Mouse (Mus musculus) ES-E14 (cell line): ENCODE measurements at regions not wholly inside any gene's neighbourhood (a gene's known extent, or its start where the extent isn't known, plus 50 kb on each side); places are given as distances from the start of the nearest gene placed in this dataset.

Source experiments
- DNase-seq: peaks from one replicate; pipeline ENCODE4 v3.0.0-alpha.2; 2013; ENCODE audit warnings: low read depth, low spot score
- H3K27ac ChIP-seq: 2 replicates; pipeline ENCODE4 v1.5.1; 2012; ENCODE audit warnings: low read depth, mild to moderate bottlenecking, low read length, moderate library complexity, mixed read lengths; ENCODE audit not compliant: poor library complexity, insufficient read depth, severe bottlenecking
- H3K36me3 ChIP-seq: 2 replicates; pipeline ENCODE4 v1.6.1; 2012; ENCODE audit warnings: mild to moderate bottlenecking, low read length, moderate library complexity, mixed read lengths; ENCODE audit not compliant: control insufficient read depth, poor library complexity, insufficient read depth, severe bottlenecking
- H3K4me1 ChIP-seq, 2 experiments: fragments of 150-350 bp in 1 of 2; sonication (generic) in 1 of 2; 2 replicates each; pipeline ENCODE4 v1.6.1; 2012; ENCODE audit warnings: low read length in 2 of 2, mild to moderate bottlenecking in 1 of 2, mixed read lengths in 1 of 2; ENCODE audit not compliant: control insufficient read depth in 2 of 2, insufficient read depth in 2 of 2, poor library complexity in 1 of 2
- H3K4me3 ChIP-seq, 2 experiments: fragments of 150-350 bp in 1 of 2; sonication (generic) in 1 of 2; 2 replicates each; pipeline ENCODE4 v1.5.1; 2012; ENCODE audit warnings: low read length in 2 of 2, low read depth in 1 of 2, mild to moderate bottlenecking in 1 of 2, mixed read lengths in 1 of 2; ENCODE audit not compliant: insufficient read depth in 1 of 2, poor library complexity in 1 of 2, severe bottlenecking in 1 of 2
- H3K9ac ChIP-seq: 2 replicates; pipeline ENCODE4 v1.6.1; 2012; ENCODE audit warnings: low read depth, mild to moderate bottlenecking, low read length, mixed read lengths; ENCODE audit not compliant: poor library complexity, insufficient read depth, severe bottlenecking
- H3K9me3 ChIP-seq: fragments of 150-350 bp; sonication (generic); 2 replicates; pipeline ENCODE4 v1.6.1; 2012; ENCODE audit warnings: low read depth, mild to moderate bottlenecking, low read length; ENCODE audit not compliant: control insufficient read depth, insufficient read depth
- CHD2 ChIP-seq: IDR thresholded peaks from 2 replicates; pipeline ENCODE4 v1.6.1; 2014; ENCODE audit warnings: mild to moderate bottlenecking, low read depth, low read length, inconsistent platforms
- HCFC1 ChIP-seq: IDR thresholded peaks from 2 replicates; pipeline ENCODE4 v1.6.1; 2012; ENCODE audit warnings: low read length, inconsistent platforms, borderline replicate concordance; ENCODE audit not compliant: insufficient read depth
- MAFK ChIP-seq: IDR thresholded peaks from 2 replicates; pipeline ENCODE4 v1.6.1; 2014; ENCODE audit warnings: mild to moderate bottlenecking, low read depth, low read length, inconsistent platforms; ENCODE audit not compliant: insufficient read depth
- ZC3H11A ChIP-seq: IDR thresholded peaks from 2 replicates; pipeline ENCODE4 v1.6.1; 2012; ENCODE audit warnings: low read depth, mild to moderate bottlenecking, inconsistent platforms, low read length, borderline replicate concordance
- ZNF384 ChIP-seq: IDR thresholded peaks from 2 replicates; pipeline ENCODE4 v1.6.1; 2012; ENCODE audit warnings: low read depth, low read length, inconsistent platforms
- in situ Hi-C, 2 experiments: fragments of 600-800 bp; cut with MboI; formaldehyde crosslinking; loops; one replicate each; pipeline ENCODE4 v1.15.1; 2025; ENCODE audit warnings: low sequenced_read_pairs in 2 of 2, inconsistent platforms in 1 of 2; ENCODE audit not compliant: unreplicated experiment in 2 of 2

- in situ Hi-C loops, result no loop called here
- TF ChIP-seq MAFK, result no peak
- no peak for TF ChIP-seq ZNF384
- no peak for TF ChIP-seq HCFC1
- Histone ChIP-seq H3K9ac (no peak overlapping the region), H3K36me3 (no peaks in the 10 kb centered on the region), H3K27ac (no peak overlapping the region), H3K4me3 (no peak overlapping the region), H3K4me1 (no peaks in the 10 kb centered on the region; a peak in 1 of 4 replicates), H3K9me3 (no peaks in the 10 kb centered on the region)
- DNase-seq, result no peak
Observed at GRCm38 (mm10) chr13:58495390-58496073, 92.4 kb upstream of the Hnrnpk start.

GRCm38 (mm10) chr13:58494726-58495125 is 91.6 kb upstream of the Hnrnpk start:
- H3K9me3 ChIP-seq, result no peaks in the 10 kb centered on the region
- in situ Hi-C loops, result no loop called here
- no peak for DNase-seq
- H3K27ac ChIP-seq, result no peak overlapping the region
- H3K9ac ChIP-seq, result no peak overlapping the region
- H3K4me3 ChIP-seq, result no peak overlapping the region
- no peaks in the 10 kb centered on the region; a peak in 1 of 4 replicates for H3K4me1 ChIP-seq
- TF ChIP-seq MAFK, result no peak
- no peak for TF ChIP-seq ZNF384
- no peak for TF ChIP-seq HCFC1
- TF ChIP-seq ZC3H11A, result no peak
- no peak for TF ChIP-seq CHD2
- H3K36me3 ChIP-seq, result no peaks in the 10 kb centered on the region

GRCm38 (mm10) chr13:58490829-58491228 is 87.7 kb upstream of the Hnrnpk start:
- DNase-seq, result no peak
- Histone ChIP-seq H3K27ac (no peak overlapping the region), H3K36me3 (no peaks in the 10 kb centered on the region), H3K4me1 (no peaks in the 10 kb centered on the region; a peak in 1 of 4 replicates), H3K4me3 (no peak overlapping the region), H3K9ac (no peak overlapping the region), H3K9me3 (no peaks in the 10 kb centered on the region)
- TF ChIP-seq HCFC1 (no peak), CHD2 (no peak), ZNF384 (no peak), MAFK (no peak), ZC3H11A (no peak)
- in situ Hi-C loops, result no loop called here

GRCm38 (mm10) chr13:58485011-58485410 is 81.9 kb upstream of the Hnrnpk start:
- Histone ChIP-seq H3K27ac (no peak overlapping the region), H3K9ac (no peak overlapping the region), H3K9me3 (no peaks in the 10 kb centered on the region), H3K36me3 (no peaks in the 10 kb centered on the region), H3K4me1 (peaks cover 9 to 16% of the 10 kb centered on the region in 2 experiments; a peak in 3 of 4 replicates), H3K4me3 (no peak overlapping the region)
- TF ChIP-seq CHD2 (no peak), HCFC1 (no peak), ZNF384 (no peak)
- no peak for DNase-seq
- in situ Hi-C loops, result no loop called here

- Histone ChIP-seq H3K9me3 (no peaks in the 10 kb centered on the region), H3K4me3 (peak overlapping the region; percentile 11 to 52; a peak in 2 of 4 replicates), H3K27ac (no peak overlapping the region), H3K36me3 (no peaks in the 10 kb centered on the region), H3K4me1 (peaks cover 9 to 16% of the 10 kb centered on the region in 2 experiments; a peak in 3 of 4 replicates), H3K9ac (no peak overlapping the region)
- peak; percentile 43 for DNase-seq
- in situ Hi-C loops, result no loop called here
- no peak for TF ChIP-seq HCFC1
- no peak for TF ChIP-seq CHD2
- no peak for TF ChIP-seq ZNF384
- no peak for TF ChIP-seq MAFK
- TF ChIP-seq ZC3H11A, result no peak
Observed at GRCm38 (mm10) chr13:58482701-58483100, 79.6 kb upstream of the Hnrnpk start.
